ENCODE assay signal across 10 mouse cellular contexts in the genomic region with DNA sequence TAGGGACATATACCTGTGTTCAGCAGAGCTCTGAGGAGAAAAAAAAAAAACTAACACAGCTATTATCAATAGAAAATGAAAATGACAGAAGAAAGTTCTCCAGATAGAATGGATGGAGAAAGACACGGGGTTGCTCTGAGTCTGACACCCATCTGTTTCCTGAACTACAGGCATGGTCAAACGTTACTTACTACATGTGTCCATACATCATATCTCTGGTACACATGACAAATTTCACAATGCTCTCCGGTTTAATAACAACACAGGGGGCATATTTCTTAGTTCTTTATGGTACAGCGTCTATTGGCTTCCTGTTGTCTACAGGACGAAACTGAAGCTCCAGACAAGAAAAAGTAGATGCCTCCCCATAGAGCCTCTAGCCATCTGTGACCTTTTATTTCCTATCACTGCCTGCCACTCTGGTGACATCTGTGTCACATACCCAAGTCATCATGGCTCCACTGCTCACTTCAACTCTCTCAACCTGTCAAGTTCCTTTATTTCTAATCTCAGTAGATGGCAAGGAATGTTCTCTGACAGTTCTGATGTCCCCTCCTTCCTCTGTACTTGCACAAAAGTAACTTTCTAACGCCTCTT.
"Had no signal": no experiment of that assay in that cellular context is flagged by ENCODE, and none has a peak within 500 bp of the region (broad histone marks: within the 10 kb centered on the region; RNA-seq: fewer than 3 reads in every experiment).

No protein-coding gene starts in this region.

- DNase-seq: right cerebral cortex, adult 18-20 months; right cerebral cortex, postnatal 14 days; right cerebral cortex, postnatal 25 days; spleen, adult 18-20 months; thymus, adult 18-20 months; thymus, adult 2 months; thymus, postnatal 14 days; thymus, postnatal 25 days; thymus, postnatal 36 days; thymus, postnatal 4 days had no signal
